Comparison of ENCODE assay signal across 19 mouse cellular contexts in the genomic region with DNA sequence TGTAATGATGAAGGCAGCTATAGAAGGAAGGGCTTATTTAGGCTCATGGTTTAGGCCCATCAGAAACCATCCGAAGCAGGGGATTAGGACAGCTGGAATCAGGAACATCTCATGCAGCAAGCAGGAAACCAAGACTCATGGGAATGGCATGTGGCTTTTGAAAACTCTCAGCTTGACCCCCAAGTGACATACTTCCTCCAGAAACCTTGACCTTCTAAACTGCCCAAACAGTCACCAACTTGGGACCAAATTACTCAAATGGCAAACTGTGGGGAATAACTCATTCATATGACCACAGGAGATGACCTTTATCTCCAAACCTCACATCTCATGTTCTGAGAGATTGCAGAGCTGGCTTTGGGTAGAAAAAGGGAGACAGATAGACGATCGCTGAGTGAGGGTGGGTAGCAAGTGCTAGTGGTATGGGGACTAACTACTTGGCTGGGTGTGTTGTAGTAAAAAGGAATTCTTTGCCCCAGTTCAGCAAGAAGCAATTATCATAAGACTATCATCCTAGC.
"Had no signal": no experiment of that assay in that cellular context is flagged by ENCODE, and none has a peak within 500 bp of the region (broad histone marks: within the 10 kb centered on the region; RNA-seq: fewer than 3 reads in every experiment).

No protein-coding gene starts in this region.

- H3K9me3 ChIP-seq: kidney, embryonic 15.5 days; limb, embryonic 10.5 days; limb, embryonic 13.5 days; liver, embryonic 12.5 days; liver, embryonic 15.5 days; lung, embryonic 15.5 days; megakaryocyte, embryonic 14.5 days; midbrain, embryonic 10.5 days; midbrain, embryonic 13.5 days had no signal

- H3K4me2 ChIP-seq: kidney, embryonic 15.5 days; limb, embryonic 13.5 days; liver, embryonic 12.5 days; liver, embryonic 15.5 days; lung, embryonic 15.5 days; midbrain, embryonic 13.5 days had no signal

- H3K36me3 ChIP-seq: kidney, embryonic 15.5 days; limb, embryonic 10.5 days; limb, embryonic 13.5 days; liver, embryonic 12.5 days; liver, embryonic 15.5 days; lung, embryonic 15.5 days; midbrain, embryonic 10.5 days; midbrain, embryonic 13.5 days had no signal

- ATAC-seq: liver, embryonic 12.5 days; midbrain, embryonic 13.5 days had no signal

- H3K27ac ChIP-seq: kidney, embryonic 15.5 days; limb, embryonic 10.5 days; limb, embryonic 13.5 days; liver, embryonic 12.5 days; liver, embryonic 15.5 days; lung, embryonic 15.5 days; midbrain, embryonic 10.5 days; midbrain, embryonic 13.5 days; stomach, postnatal 0 days had no signal

- H3K9ac ChIP-seq: kidney, embryonic 15.5 days; limb, embryonic 13.5 days; liver, embryonic 12.5 days; liver, embryonic 15.5 days; lung, embryonic 15.5 days; midbrain, embryonic 13.5 days had no signal

- H3K4me3 ChIP-seq: kidney, embryonic 15.5 days; limb, embryonic 10.5 days; limb, embryonic 13.5 days; liver, embryonic 12.5 days; liver, embryonic 15.5 days; lung, embryonic 15.5 days; megakaryocyte, embryonic 14.5 days; midbrain, embryonic 10.5 days; midbrain, embryonic 13.5 days had no signal

- DNase-seq: kidney, postnatal 10 days; kidney, postnatal 4 days; liver; lung, adult 18-20 months; lung, postnatal 10 days; lung, postnatal 36 days; thymus, adult 2 months; thymus, postnatal 14 days; thymus, postnatal 4 days had no signal
